In the genomic region with DNA sequence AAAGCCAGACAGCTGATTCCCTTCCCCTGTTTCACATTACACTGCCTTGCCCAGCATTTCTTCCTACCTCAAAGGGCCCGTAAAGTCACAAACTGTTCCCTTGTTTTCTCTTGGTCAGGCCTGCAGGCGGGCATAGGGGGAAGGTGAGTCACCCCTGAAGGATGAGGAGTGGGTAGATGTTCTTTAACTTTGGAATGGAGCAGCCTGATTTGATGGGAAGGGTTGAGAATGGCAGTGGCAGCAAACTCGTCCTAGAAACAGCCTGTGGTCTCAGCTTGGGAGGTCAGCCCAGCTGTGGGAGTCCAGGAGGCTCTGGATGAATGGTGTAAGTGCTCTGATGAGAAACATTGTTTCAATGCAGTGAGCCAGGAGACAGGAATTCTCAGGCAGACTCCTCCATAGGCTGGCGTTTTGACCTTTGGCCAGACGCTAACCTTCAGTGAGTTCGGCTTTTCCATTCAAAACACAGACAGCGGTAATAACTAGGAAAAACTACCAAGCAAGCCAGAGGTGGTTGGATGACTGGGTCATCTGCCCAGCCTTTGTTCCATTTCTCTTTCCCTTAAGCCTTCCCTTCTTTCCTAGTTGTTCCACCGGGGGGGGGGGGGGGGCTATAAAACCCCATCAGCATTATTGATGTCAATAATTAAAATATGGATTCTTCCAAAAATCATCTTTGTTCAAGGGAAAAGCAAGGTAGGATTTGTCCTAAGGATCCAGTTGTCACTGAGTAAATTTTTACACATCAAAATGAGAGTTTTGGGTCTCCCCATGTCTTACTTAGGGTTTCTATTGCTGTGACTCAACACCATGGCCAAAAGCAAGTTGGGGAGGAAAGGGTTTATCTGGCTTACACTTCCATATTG, we compare ENCODE assay signal across 15 mouse cellular contexts.
DNase-seq lines count a peak whose midpoint lies in the region; ATAC-seq lines count a peak whose summit lies in the region.
"Had no signal": no experiment of that assay in that cellular context is flagged by ENCODE, and none has a peak within 500 bp of the region (broad histone marks: within the 10 kb centered on the region; RNA-seq: fewer than 3 reads in every experiment).

No protein-coding gene starts in this region.

- H3K36me3 ChIP-seq in forebrain, embryonic 10.5 days (replicated peaks), result no peaks in the 10 kb centered on the region
- H3K36me3 ChIP-seq in forebrain, embryonic 11.5 days (ENCODE audit: control insufficient read depth, insufficient read depth, low read length), result no peaks in the 10 kb centered on the region
- H3K36me3 ChIP-seq: embryonic facial prominence, embryonic 12.5 days had no signal

- no peak for DNase-seq in forebrain, embryonic 10.5 days (ENCODE audit: extremely low spot score, low spot score)
- DNase-seq in forebrain, embryonic 11.5 days (ENCODE audit: low spot score), result no peak
- peak; percentile 61 for DNase-seq in embryo, embryonic 10.5 days (ENCODE audit: low spot score)
- peak; percentile 26 to 47 for DNase-seq in kidney, adult 8-10 months
- peak; percentile 51 to 72 for DNase-seq in kidney, postnatal 4 days
- DNase-seq in layer of hippocampus, postnatal 14 days (ENCODE audit: low spot score in 2 of 2), result no peak
- DNase-seq in lung, postnatal 14 days, result no peak
- no peak for DNase-seq in heart, adult 9 months (ENCODE audit: low spot score in 2 of 2)
- DNase-seq: cerebellum, adult 9-10 months; heart, adult 2 months; heart, postnatal 36 days; thymus, postnatal 25 days had no signal

- no peak overlapping the region for H3K4me2 ChIP-seq in forebrain, embryonic 11.5 days (ENCODE audit: low read depth, low read length, severe bottlenecking)
- H3K4me2 ChIP-seq: embryonic facial prominence, embryonic 12.5 days; forebrain, embryonic 13.5 days; liver, embryonic 11.5 days had no signal

- 0 out of 2 replicates have a peak overlapping the region, but pooled peaks have one; percentile 8 for H3K27ac ChIP-seq in forebrain, embryonic 10.5 days
- no peak overlapping the region for H3K27ac ChIP-seq in forebrain, embryonic 11.5 days (ENCODE audit: low read depth, low read length)
- H3K27ac ChIP-seq: embryonic facial prominence, embryonic 12.5 days; forebrain, embryonic 13.5 days; heart, adult 2 months had no signal

- H3K9me3 ChIP-seq in forebrain, embryonic 10.5 days, result no peaks in the 10 kb centered on the region
- H3K9me3 ChIP-seq in forebrain, embryonic 11.5 days (ENCODE audit: control insufficient read depth, low read length), result no peaks in the 10 kb centered on the region
- H3K9me3 ChIP-seq: embryonic facial prominence, embryonic 12.5 days; forebrain, embryonic 13.5 days had no signal

- no peak overlapping the region for H3K4me3 ChIP-seq in forebrain, embryonic 10.5 days
- no peak overlapping the region for H3K4me3 ChIP-seq in forebrain, embryonic 11.5 days (ENCODE audit: low read depth, low read length)
- H3K4me3 ChIP-seq: embryonic facial prominence, embryonic 12.5 days; forebrain, embryonic 13.5 days; heart, adult 2 months had no signal

- H3K27me3 ChIP-seq in forebrain, embryonic 10.5 days (ENCODE audit: poor library complexity, severe bottlenecking), result 0 out of 2 replicates have a peak, but pooled peaks cover 16% of the 10 kb centered on the region
- no peaks in the 10 kb centered on the region for H3K27me3 ChIP-seq in forebrain, embryonic 11.5 days (ENCODE audit: control insufficient read depth, insufficient read depth, low read length)
- H3K27me3 ChIP-seq: embryonic facial prominence, embryonic 12.5 days; forebrain, embryonic 13.5 days had no signal

- no peak overlapping the region for H3K9ac ChIP-seq in forebrain, embryonic 11.5 days (ENCODE audit: low read length)
- H3K9ac ChIP-seq: embryonic facial prominence, embryonic 12.5 days; forebrain, embryonic 13.5 days had no signal

- peaks cover 29% of the 10 kb centered on the region for H3K4me1 ChIP-seq in forebrain, embryonic 10.5 days
- H3K4me1 ChIP-seq in forebrain, embryonic 11.5 days (replicated peaks; ENCODE audit: control insufficient read depth, insufficient read depth, low read length), result no peaks in the 10 kb centered on the region
- H3K4me1 ChIP-seq: forebrain, embryonic 13.5 days had no signal

- WGBS in forebrain, embryonic 10.5 days, result 35% methylated on average over 8 of the region's 8 CpGs
- 37% methylated on average over 8 of the region's 8 CpGs for WGBS in forebrain, embryonic 11.5 days

- no peak for ATAC-seq in forebrain, embryonic 11.5 days (replicated peaks; ENCODE audit: low FRiP score)
- ATAC-seq: forebrain, embryonic 13.5 days had no signal

Comparison
In these comparisons a context has a peak if more than half of its experiments do, and no peak if none do; other contexts are left out.
1. DNase-seq: peak in embryo, embryonic 10.5 days (single experiment), kidney, adult 8-10 months (2 of 2) and kidney, postnatal 4 days (2 of 2); none in forebrain, embryonic 10.5 days (single experiment), forebrain, embryonic 11.5 days (single experiment), layer of hippocampus, postnatal 14 days (0 of 2), lung, postnatal 14 days (single experiment) and heart, adult 9 months (0 of 2).